Mouse (Mus musculus): ENCODE measurements at regions not wholly inside any gene's neighbourhood (a gene's known extent, or its start where the extent isn't known, plus 50 kb on each side); places are given as distances from the start of the nearest gene placed in this dataset.
A peak's percentile ranks its signal among the peaks of the same experiment; 100 is the strongest.

- peak; percentile 74; the same call in 1 of the 2 replicates for ATAC-seq (ENCODE audit: low FRiP score, low TSS enrichment)
- no peak overlapping the region for H3K4me2 ChIP-seq (ENCODE audit: low read length)
- WGBS = 38% methylated on average over 14 of the region's 14 CpGs
Measured at GRCm38 (mm10) chr13:18457337-18458236, 60.1 kb upstream of the Pou6f2 start.

More at GRCm38 (mm10) chr13:18457337-18458236, 60.1 kb upstream of the Pou6f2 start:
- Histone ChIP-seq H3K9ac (replicated peaks; ENCODE audit: low read length) (no peak overlapping the region), H3K27ac (replicated peaks; ENCODE audit: low read depth, low read length) (no peak overlapping the region), H3K4me1 (ENCODE audit: control insufficient read depth, insufficient read depth, low read length) (0 out of 2 replicates have a peak, but pooled peaks cover 6% of the 10 kb centered on the region), H3K9me3 (ENCODE audit: control insufficient read depth, low read length) (no peaks in the 10 kb centered on the region), H3K27me3 (ENCODE audit: control insufficient read depth, insufficient read depth, low read length) (no peaks in the 10 kb centered on the region), H3K4me3 (replicated peaks; ENCODE audit: low read depth, low read length) (no peak overlapping the region), H3K36me3 (ENCODE audit: control insufficient read depth, insufficient read depth, low read length) (no peaks in the 10 kb centered on the region)
- DNase-seq = peak; percentile 61

All from midbrain, embryonic 14.5 days (tissue).